In the genomic region with DNA sequence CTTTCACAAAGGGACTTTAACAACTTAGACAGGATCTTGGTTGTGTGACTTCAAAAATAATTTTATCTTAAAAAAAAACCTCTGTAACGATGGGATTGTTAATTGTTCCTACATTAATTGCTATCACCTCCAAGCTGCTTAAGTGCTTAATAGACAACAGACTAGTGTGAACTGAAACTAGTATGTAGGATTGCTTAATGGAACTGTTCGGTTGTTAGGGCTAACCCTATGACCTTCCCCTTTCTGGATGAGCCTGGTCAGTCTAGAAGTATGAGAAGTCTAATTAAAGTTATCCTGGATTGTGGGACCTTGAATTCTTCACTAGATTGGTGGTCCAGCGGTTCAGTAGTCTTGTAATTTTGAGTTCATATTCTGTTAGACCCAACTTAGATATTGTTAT, we compare ENCODE assay signal across 8 mouse cellular contexts. TPM values are rescaled to one million over a fixed set of nuclear protein-coding genes. Genes with fewer than 3 reads are reported as not detected.
DNase-seq lines count a peak whose midpoint lies in the region; ATAC-seq and TF ChIP-seq lines count a peak whose summit lies in the region.
"Had no signal": no experiment of that assay in that cellular context is flagged by ENCODE, and none has a peak within 500 bp of the region (broad histone marks: within the 10 kb centered on the region; RNA-seq: fewer than 3 reads in every experiment).

No protein-coding gene starts in this region.

- no peak overlapping the region for H3K4me2 ChIP-seq in limb, embryonic 15.5 days
- H3K4me2 ChIP-seq in neural tube, embryonic 15.5 days: peak overlapping the region; percentile 94

- TF ChIP-seq POLR2A in liver, adult 2 months (IDR thresholded peaks at IDR 0.05; ENCODE audit: extremely low read depth, insufficient read depth, low read length): no peak
- no peak for TF ChIP-seq POLR2A in embryonic fibroblast, embryonic 13.5 days (IDR thresholded peaks at IDR 0.05; ENCODE audit: low read depth, low read length)

- ATAC-seq in limb, embryonic 15.5 days (ENCODE audit: insufficient number of reproducible peaks, low FRiP score, low TSS enrichment, low read depth): no peak
- no peak for ATAC-seq in neural tube, embryonic 15.5 days (ENCODE audit: low FRiP score)
- no peak for ATAC-seq in inflammation-experienced regulatory T-cells, adult 6 months

- peaks cover 28% of the 10 kb centered on the region for H3K4me1 ChIP-seq in liver, adult 2 months (ENCODE audit: control insufficient read depth, insufficient read depth, low read length)
- peaks cover 8% of the 10 kb centered on the region; the same call in 1 of the 2 replicates for H3K4me1 ChIP-seq in embryonic fibroblast, embryonic 13.5 days (ENCODE audit: control insufficient read depth, insufficient read depth, low read length)
- H3K4me1 ChIP-seq in limb, embryonic 15.5 days: peaks cover 13% of the 10 kb centered on the region
- H3K4me1 ChIP-seq in neural tube, embryonic 15.5 days: peaks cover 37% of the 10 kb centered on the region

- WGBS in liver, adult 2 months: 42% methylated on average over 3 of the region's 3 CpGs
- 84% methylated on average over 3 of the region's 3 CpGs for WGBS in limb, embryonic 15.5 days
- 86% methylated on average over 3 of the region's 3 CpGs for WGBS in neural tube, embryonic 15.5 days

- H3K36me3 ChIP-seq in liver, adult 2 months (ENCODE audit: control insufficient read depth, insufficient read depth, low read length): no peaks in the 10 kb centered on the region; the same call in 1 of the 2 replicates
- 0 out of 2 replicates have a peak, but pooled peaks cover 3% of the 10 kb centered on the region for H3K36me3 ChIP-seq in limb, embryonic 15.5 days
- H3K36me3 ChIP-seq in neural tube, embryonic 15.5 days: no peaks in the 10 kb centered on the region

- peak overlapping the region; percentile 98; the same call in 1 of the 2 replicates for H3K4me3 ChIP-seq in liver, adult 2 months (ENCODE audit: insufficient read depth, low read depth, low read length)
- peak overlapping the region; percentile 99 for H3K4me3 ChIP-seq in embryonic fibroblast, embryonic 13.5 days (ENCODE audit: insufficient read depth, low read length)
- 0 out of 2 replicates have a peak overlapping the region, but pooled peaks have one; percentile 100 for H3K4me3 ChIP-seq in limb, embryonic 15.5 days
- H3K4me3 ChIP-seq in neural tube, embryonic 15.5 days (replicated peaks): peak overlapping the region; percentile 98; the same call in 1 of the 2 replicates

- H3K79me2 ChIP-seq in liver, adult 2 months (ENCODE audit: control insufficient read depth, insufficient read depth, low read length): peaks cover 35% of the 10 kb centered on the region

- peak; percentile 76 for DNase-seq in liver, adult 2 months (ENCODE audit: extremely low read depth, low read depth, low spot score)
- no peak for DNase-seq in liver
- DNase-seq in ovary, postnatal 14 days (ENCODE audit: low spot score): no peak
- DNase-seq: adrenal gland, postnatal 25 days had no signal

- H3K27ac ChIP-seq in liver, adult 2 months (replicated peaks; ENCODE audit: insufficient read depth, low read depth, low read length): peak overlapping the region; percentile 78
- H3K27ac ChIP-seq in embryonic fibroblast, embryonic 13.5 days (ENCODE audit: insufficient read depth, low read length): no peak overlapping the region
- H3K27ac ChIP-seq in limb, embryonic 15.5 days: no peak overlapping the region
- H3K27ac ChIP-seq in neural tube, embryonic 15.5 days (replicated peaks): no peak overlapping the region

- H3K9ac ChIP-seq in liver, adult 2 months (ENCODE audit: low read depth, low read length): no peak overlapping the region
- no peak overlapping the region for H3K9ac ChIP-seq in limb, embryonic 15.5 days
- H3K9ac ChIP-seq in neural tube, embryonic 15.5 days (replicated peaks): 0 out of 2 replicates have a peak overlapping the region, but pooled peaks have one; percentile 96

- TF ChIP-seq CTCF in liver, adult 2 months (IDR thresholded peaks at IDR 0.05; ENCODE audit: low read depth, low read length): no peak
- TF ChIP-seq CTCF in embryonic fibroblast, embryonic 13.5 days (IDR thresholded peaks at IDR 0.05; ENCODE audit: borderline replicate concordance, insufficient read depth, low read length): no peak

- no peaks in the 10 kb centered on the region for H3K9me3 ChIP-seq in limb, embryonic 15.5 days
- H3K9me3 ChIP-seq in neural tube, embryonic 15.5 days (replicated peaks): no peaks in the 10 kb centered on the region

- H3K27me3 ChIP-seq in liver, adult 2 months (ENCODE audit: control insufficient read depth, insufficient read depth, low read length): no peaks in the 10 kb centered on the region
- no peaks in the 10 kb centered on the region for H3K27me3 ChIP-seq in limb, embryonic 15.5 days
- H3K27me3 ChIP-seq in neural tube, embryonic 15.5 days (replicated peaks): no peaks in the 10 kb centered on the region

RNA-seq across cellular contexts. Expression of gene Lamp1, which starts 1.7 kb away (rescaled TPM):
- 381 and 420 TPM in 2 replicates for total RNA-seq in liver, adult 2 months (2014; rRNA removed)
- polyA plus RNA-seq in liver, adult 2 months (2012; rRNA removed): 563 and 625 TPM in 2 replicates
- polyA plus RNA-seq in embryonic fibroblast, embryonic 13.5 days (2011; ENCODE audit: insufficient read length, low read depth, missing spikeins): 604 and 655 TPM in 2 replicates
- polyA plus RNA-seq in limb, embryonic 15.5 days (2015; fragmentation: Nextera tagmentation; extraction: Ambion mirVana): 313 and 324 TPM in 2 replicates
- polyA plus RNA-seq in neural tube, embryonic 15.5 days (2015; fragmentation: Nextera tagmentation; extraction: Ambion mirVana): 286 and 295 TPM in 2 replicates
- polyA plus RNA-seq in inflammation-experienced regulatory T-cells, adult 6 months (2017; shearing (Covaris generic)): 10 to 100 TPM; 10.1 to 22.6 (median 17.5) TPM

RNA-seq across cellular contexts. Expression of gene Grtp1, which starts 39.7 kb away (rescaled TPM):
- 25.3 and 25.5 TPM in 2 replicates for total RNA-seq in liver, adult 2 months (2014; rRNA removed)
- 28.3 and 30.3 TPM in 2 replicates for polyA plus RNA-seq in liver, adult 2 months (2012; rRNA removed)
- polyA plus RNA-seq in embryonic fibroblast, embryonic 13.5 days (2011; ENCODE audit: insufficient read length, low read depth, missing spikeins): 0.70 and 2.1 TPM in 2 replicates
- polyA plus RNA-seq in limb, embryonic 15.5 days (2015; fragmentation: Nextera tagmentation; extraction: Ambion mirVana): 10.2 and 10.9 TPM in 2 replicates
- polyA plus RNA-seq in neural tube, embryonic 15.5 days (2015; fragmentation: Nextera tagmentation; extraction: Ambion mirVana): 14.4 and 19.0 TPM in 2 replicates
- 1 to 10 TPM in 2 of 3 experiments, under 1 TPM in 1; 0.48 to 6.3 (median 2.8) TPM for polyA plus RNA-seq in inflammation-experienced regulatory T-cells, adult 6 months (2017; shearing (Covaris generic))

RNA-seq across cellular contexts. Expression of gene Cul4a, which starts 55.3 kb away (rescaled TPM):
- 85.4 and 95.0 TPM in 2 replicates for total RNA-seq in liver, adult 2 months (2014; rRNA removed)
- polyA plus RNA-seq in liver, adult 2 months (2012; rRNA removed): 42.4 and 46.0 TPM in 2 replicates
- polyA plus RNA-seq in embryonic fibroblast, embryonic 13.5 days (2011; ENCODE audit: insufficient read length, low read depth, missing spikeins): 74.9 and 82.4 TPM in 2 replicates
- polyA plus RNA-seq in limb, embryonic 15.5 days (2015; fragmentation: Nextera tagmentation; extraction: Ambion mirVana): 105 and 112 TPM in 2 replicates
- polyA plus RNA-seq in neural tube, embryonic 15.5 days (2015; fragmentation: Nextera tagmentation; extraction: Ambion mirVana): 68.1 and 75.6 TPM in 2 replicates
- 10 to 100 TPM; 15.3 to 20.1 (median 16.9) TPM for polyA plus RNA-seq in inflammation-experienced regulatory T-cells, adult 6 months (2017; shearing (Covaris generic))

RNA-seq across cellular contexts. Expression of gene Pcid2, which starts 55.4 kb away (rescaled TPM):
- total RNA-seq in liver, adult 2 months (2014; rRNA removed): 7.0 and 11.2 TPM in 2 replicates
- polyA plus RNA-seq in liver, adult 2 months (2012; rRNA removed): 11.6 and 12.2 TPM in 2 replicates
- polyA plus RNA-seq in embryonic fibroblast, embryonic 13.5 days (2011; ENCODE audit: insufficient read length, low read depth, missing spikeins): 22.6 and 33.0 TPM in 2 replicates
- 37.8 and 39.5 TPM in 2 replicates for polyA plus RNA-seq in limb, embryonic 15.5 days (2015; fragmentation: Nextera tagmentation; extraction: Ambion mirVana)
- 36.4 and 38.0 TPM in 2 replicates for polyA plus RNA-seq in neural tube, embryonic 15.5 days (2015; fragmentation: Nextera tagmentation; extraction: Ambion mirVana)
- polyA plus RNA-seq in inflammation-experienced regulatory T-cells, adult 6 months (2017; shearing (Covaris generic)): 10 to 100 TPM; 40.3 to 43.9 (median 41.1) TPM

Comparison
In these comparisons a context has a peak if more than half of its experiments do, and no peak if none do; other contexts are left out.
1. RNA of gene Lamp1, which starts 1.7 kb away (polyA plus RNA-seq): 604 to 655 TPM in embryonic fibroblast, embryonic 13.5 days, 563 to 625 TPM in liver, adult 2 months, 313 to 324 TPM in limb, embryonic 15.5 days and 286 to 295 TPM in neural tube, embryonic 15.5 days; 10.1 to 22.6 TPM in inflammation-experienced regulatory T-cells, adult 6 months; every median in the first group is over 10 times any median in the second.
2. Peak in every context shown above with its lines, with median percentiles within 50 percentile points of each other: H3K4me3 ChIP-seq.